Mouse (Mus musculus): ENCODE measurements around the gene Oxnad1. TPM values are rescaled to one million over a fixed set of nuclear protein-coding genes. Genes with fewer than 3 reads are reported as not detected.
A peak's percentile ranks its signal among the peaks of the same experiment; 100 is the strongest.
"Not testable (repeated sequence)": the region's sequence is repeated elsewhere in the genome, so short reads cannot be mapped to it uniquely, and the experiment has no call there.

The Oxnad1 gene
- polyA plus RNA-seq, 1 experiment = 13.2 TPM

DNA sequence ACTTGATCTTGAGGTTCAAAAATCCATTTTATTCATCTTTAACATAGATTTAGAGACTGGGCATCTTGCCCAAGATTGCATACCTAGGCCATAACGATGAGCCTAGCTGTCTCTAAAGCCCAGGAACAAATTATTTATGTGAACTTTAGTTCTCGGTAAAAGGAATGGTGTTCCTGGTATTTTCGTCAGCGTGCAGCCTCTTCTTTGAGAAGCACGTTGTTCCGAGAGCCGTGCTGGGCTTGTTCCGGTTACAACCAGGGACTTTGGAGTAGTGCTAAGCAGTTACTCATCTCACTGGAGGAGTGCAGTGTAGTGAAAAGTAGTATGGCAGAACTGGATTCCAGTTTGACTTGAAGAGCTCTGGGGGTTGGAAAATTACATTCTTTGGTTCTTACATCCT lies 1.1 kb downstream of the Oxnad1 start:
- Histone ChIP-seq H3K4me3 (replicated peaks; ENCODE audit: extremely low read depth, low read depth, low read length) (peak overlapping the region; percentile 14), H3K4me1 (ENCODE audit: control insufficient read depth, insufficient read depth, low read length) (peaks cover 3% of the 10 kb centered on the region; the same call in 1 of the 2 replicates)
- no peak for DNase-seq
- 8% methylated on average over 8 of the region's 8 CpGs for WGBS
- TF ChIP-seq CTCF (IDR thresholded peaks at IDR 0.05; ENCODE audit: insufficient read depth, low read length) (no peak), POLR2A (IDR thresholded peaks at IDR 0.05; ENCODE audit: borderline replicate concordance, extremely low read depth, low read depth, low read length) (no peak)

DNA sequence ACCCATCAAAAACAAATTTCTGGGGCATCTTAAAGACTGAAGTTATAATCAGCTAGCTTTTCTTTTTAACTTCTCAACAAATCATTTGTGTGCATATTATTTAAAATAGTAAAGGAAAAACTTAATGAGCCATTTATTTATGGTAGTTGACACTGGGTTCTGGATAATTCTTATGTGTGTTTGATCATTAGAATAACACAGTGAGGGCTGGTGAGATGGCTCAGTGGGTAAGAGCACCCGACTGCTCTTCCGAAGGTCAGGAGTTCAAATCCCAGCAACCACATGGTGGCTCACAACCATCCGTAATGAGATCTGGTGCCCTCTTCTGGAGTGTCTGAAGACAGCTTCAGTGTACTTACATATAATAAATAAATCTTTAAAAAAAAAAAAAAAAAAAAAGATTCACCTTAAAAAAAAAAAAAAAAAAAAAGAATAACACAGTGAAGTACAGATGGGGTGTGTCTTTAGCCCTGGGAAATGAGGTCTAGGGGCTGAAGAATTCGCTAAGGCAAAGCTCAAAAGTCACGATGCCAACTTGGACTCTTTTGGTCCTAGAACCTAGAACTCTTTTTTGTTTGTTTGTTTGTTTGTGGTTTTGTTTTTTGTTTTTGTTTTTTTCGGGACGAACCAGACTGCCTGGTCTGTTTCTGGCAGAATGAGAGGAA lies 2.5 kb downstream of the Oxnad1 start:
- not testable (repeated sequence) for DNase-seq; H3K4me1 ChIP-seq (ENCODE audit: control insufficient read depth, insufficient read depth, low read length); H3K4me3 ChIP-seq (replicated peaks; ENCODE audit: extremely low read depth, low read depth, low read length)
- 85% methylated on average over 7 of the region's 7 CpGs for WGBS

DNA sequence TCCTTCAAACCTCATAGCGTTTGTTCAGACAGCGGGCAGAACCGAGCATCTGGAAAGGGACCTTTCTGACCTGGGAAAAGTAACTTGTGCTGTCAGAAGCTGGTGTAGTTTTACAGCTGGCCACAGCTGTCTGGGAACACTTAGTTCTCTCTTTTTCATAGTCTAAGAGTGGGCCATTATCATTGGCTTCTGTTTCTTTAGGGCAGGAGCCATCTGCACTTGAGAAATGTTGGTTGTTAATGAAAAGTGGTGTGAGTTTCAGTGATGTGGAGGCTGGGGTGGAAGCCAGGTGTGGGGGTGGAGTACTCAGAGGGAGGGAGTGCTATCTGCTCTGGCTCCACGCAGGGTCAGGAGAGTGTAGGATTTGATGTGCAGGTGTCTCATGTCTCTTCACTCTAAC lies 6.0 kb downstream of the Oxnad1 start:
- Histone ChIP-seq H3K4me3 (replicated peaks; ENCODE audit: extremely low read depth, low read depth, low read length) (no peak overlapping the region), H3K4me1 (ENCODE audit: control insufficient read depth, insufficient read depth, low read length) (no peaks in the 10 kb centered on the region)
- TF ChIP-seq CTCF (IDR thresholded peaks at IDR 0.05; ENCODE audit: insufficient read depth, low read length) (no peak), POLR2A (IDR thresholded peaks at IDR 0.05; ENCODE audit: borderline replicate concordance, extremely low read depth, low read depth, low read length) (no peak)
- DNase-seq = no peak
- 64% methylated on average over 4 of the region's 4 CpGs for WGBS

DNA sequence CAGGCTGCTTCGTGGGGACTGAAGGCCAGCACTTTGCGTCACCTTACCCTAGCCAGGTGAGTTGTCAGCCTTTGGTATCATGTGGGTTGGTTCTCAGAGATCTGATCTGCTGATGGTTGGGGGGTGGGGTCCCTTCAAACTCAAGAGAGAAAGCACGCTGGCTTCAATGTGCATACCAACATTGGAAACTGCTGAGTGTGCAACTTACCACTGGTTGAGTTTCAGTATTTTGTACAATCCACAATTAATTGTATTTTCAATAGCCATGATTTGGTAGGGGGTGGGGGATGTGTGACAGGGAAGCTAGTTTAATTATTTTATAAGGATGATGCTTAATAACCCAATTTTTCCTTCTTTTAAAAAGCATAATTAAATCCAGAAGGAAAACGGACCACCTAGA lies 6.5 kb downstream of the Oxnad1 start:
- DNase-seq = no peak
- no peak overlapping the region for H3K4me3 ChIP-seq (replicated peaks; ENCODE audit: extremely low read depth, low read depth, low read length)
- no peaks in the 10 kb centered on the region for H3K4me1 ChIP-seq (ENCODE audit: control insufficient read depth, insufficient read depth, low read length)
- WGBS = 88% methylated on average over 4 of the region's 4 CpGs
- TF ChIP-seq POLR2A (IDR thresholded peaks at IDR 0.05; ENCODE audit: borderline replicate concordance, extremely low read depth, low read depth, low read length) (no peak), CTCF (IDR thresholded peaks at IDR 0.05; ENCODE audit: insufficient read depth, low read length) (no peak)

DNA sequence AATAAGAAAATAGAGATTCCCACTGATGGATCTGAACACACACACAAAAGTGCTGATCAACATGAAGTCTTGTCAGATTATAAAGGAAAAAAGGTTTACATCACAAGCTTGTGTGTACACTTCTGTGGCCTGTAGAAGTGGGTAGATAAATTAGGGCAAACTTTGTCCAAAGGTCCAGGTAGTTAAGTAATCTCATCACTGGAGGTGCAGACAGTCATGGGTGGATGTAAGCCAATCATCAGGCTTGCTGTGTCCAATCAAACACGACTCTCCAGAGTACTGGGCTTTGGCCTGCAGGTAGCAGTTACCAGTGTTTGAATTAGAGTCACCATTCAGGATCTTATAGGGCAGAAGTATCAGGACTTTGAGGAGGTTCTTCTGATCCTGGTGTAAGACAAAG lies 7.8 kb downstream of the Oxnad1 start:
- 54% methylated on average over 1 of the region's 1 CpGs for WGBS
- TF ChIP-seq CTCF (IDR thresholded peaks at IDR 0.05; ENCODE audit: insufficient read depth, low read length) = no peak
- no peak for TF ChIP-seq POLR2A (IDR thresholded peaks at IDR 0.05; ENCODE audit: borderline replicate concordance, extremely low read depth, low read depth, low read length)
- DNase-seq = no peak
- H3K4me1 ChIP-seq (ENCODE audit: control insufficient read depth, insufficient read depth, low read length) = no peaks in the 10 kb centered on the region
- H3K4me3 ChIP-seq (replicated peaks; ENCODE audit: extremely low read depth, low read depth, low read length) = no peak overlapping the region

DNA sequence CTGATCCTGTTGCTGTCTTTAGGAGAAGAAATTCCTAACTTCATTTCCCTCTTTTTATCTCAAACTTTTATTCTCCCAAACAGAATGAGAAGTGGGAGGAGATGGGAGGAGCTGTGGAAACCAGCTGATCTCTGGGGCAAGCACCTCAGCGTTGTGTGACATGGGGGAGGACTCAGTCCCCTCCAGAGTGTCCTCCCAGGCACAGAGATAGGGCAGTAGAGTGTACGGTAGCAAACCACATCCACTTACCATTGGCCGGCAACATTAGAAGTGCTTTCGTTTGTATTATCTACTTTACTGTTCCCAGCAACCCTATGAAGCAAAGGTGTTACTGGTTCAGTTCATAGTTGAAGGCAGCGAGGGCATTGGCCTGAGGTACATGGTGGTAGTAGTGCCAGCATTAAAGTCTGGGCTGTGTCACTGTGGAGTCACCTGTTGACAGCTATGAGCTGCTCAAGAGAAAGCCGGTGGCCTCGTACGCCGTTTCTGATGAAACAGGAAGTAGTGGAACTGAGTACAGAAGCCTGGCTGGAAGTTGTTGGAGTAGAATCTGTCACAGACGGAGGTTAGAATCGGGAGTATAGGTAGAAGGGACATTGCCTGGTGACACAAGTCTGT lies 8.4 kb downstream of the Oxnad1 start:
- no peak for DNase-seq
- TF ChIP-seq CTCF (IDR thresholded peaks at IDR 0.05; ENCODE audit: insufficient read depth, low read length) = no peak
- no peak for TF ChIP-seq POLR2A (IDR thresholded peaks at IDR 0.05; ENCODE audit: borderline replicate concordance, extremely low read depth, low read depth, low read length)
- Histone ChIP-seq H3K4me1 (ENCODE audit: control insufficient read depth, insufficient read depth, low read length) (no peaks in the 10 kb centered on the region), H3K4me3 (replicated peaks; ENCODE audit: extremely low read depth, low read depth, low read length) (no peak overlapping the region)
- 73% methylated on average over 11 of the region's 11 CpGs for WGBS

DNA sequence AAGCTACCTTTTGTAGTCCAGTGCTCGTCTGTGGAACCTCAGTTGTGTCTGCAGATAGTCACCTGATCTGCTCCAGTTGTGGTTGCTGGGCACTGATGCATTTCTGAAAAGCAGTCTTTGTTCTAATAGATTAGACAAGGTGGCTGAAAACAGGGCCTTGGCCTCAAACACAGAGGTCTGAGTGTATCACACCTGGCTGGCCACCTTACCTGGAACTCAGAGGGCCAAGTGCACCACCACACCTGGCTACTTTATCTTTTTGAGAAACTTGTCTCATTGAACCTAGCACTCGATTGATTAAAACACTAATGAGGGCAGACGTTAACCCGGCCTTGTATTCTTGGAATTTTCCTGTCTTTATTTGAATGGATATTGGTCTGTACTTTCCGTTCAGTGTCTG lies 10.5 kb downstream of the Oxnad1 start:
- no peak for DNase-seq
- no peak for TF ChIP-seq CTCF (IDR thresholded peaks at IDR 0.05; ENCODE audit: insufficient read depth, low read length)
- no peak for TF ChIP-seq POLR2A (IDR thresholded peaks at IDR 0.05; ENCODE audit: borderline replicate concordance, extremely low read depth, low read depth, low read length)
- WGBS = 90% methylated on average over 5 of the region's 5 CpGs
- Histone ChIP-seq H3K4me3 (replicated peaks; ENCODE audit: extremely low read depth, low read depth, low read length) (no peak overlapping the region), H3K4me1 (ENCODE audit: control insufficient read depth, insufficient read depth, low read length) (no peaks in the 10 kb centered on the region)

DNA sequence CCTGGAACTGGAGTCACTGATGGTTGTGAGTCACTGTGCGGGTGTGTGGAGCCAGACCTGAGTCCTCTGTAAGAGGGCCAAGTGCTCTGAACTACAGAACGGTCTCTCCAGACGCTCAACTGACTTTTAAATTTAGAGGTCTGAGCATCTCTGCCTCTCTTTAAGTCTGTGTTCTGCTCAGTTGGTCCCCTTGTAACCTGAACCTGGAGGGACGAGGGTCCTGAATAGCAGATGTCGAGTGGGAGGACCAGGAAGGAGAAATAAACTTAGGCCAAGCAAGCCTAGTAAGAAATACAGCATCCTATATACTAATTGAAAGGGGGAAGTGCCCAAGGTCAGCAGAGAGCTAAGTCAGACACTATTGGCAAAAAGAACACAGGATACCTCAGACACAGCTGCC lies 11.6 kb downstream of the Oxnad1 start:
- no peak for DNase-seq
- no peaks in the 10 kb centered on the region for H3K4me1 ChIP-seq (ENCODE audit: control insufficient read depth, insufficient read depth, low read length)
- no peak overlapping the region for H3K4me3 ChIP-seq (replicated peaks; ENCODE audit: extremely low read depth, low read depth, low read length)
- no peak for TF ChIP-seq POLR2A (IDR thresholded peaks at IDR 0.05; ENCODE audit: borderline replicate concordance, extremely low read depth, low read depth, low read length)
- no peak for TF ChIP-seq CTCF (IDR thresholded peaks at IDR 0.05; ENCODE audit: insufficient read depth, low read length)
- WGBS = 85% methylated on average over 5 of the region's 5 CpGs

DNA sequence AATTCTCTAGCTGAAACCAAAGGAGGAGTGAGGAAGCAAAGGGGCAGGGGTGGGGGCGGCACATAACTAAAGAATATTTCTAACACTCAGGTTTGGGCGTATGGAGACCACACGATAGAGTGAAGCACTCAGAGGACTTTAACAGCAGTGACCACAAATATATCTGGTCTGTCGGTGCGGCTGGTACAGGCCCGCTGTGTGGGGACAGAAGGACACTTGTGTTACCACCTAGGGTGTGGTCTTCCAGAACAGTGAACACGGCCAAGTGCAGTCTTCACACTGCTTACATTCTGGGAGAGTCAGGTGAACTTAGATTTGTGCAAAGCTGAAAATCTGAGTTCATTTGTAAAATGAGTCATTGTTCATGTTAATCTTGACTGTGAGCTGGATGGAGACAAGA lies 12.5 kb downstream of the Oxnad1 start:
- Histone ChIP-seq H3K4me1 (ENCODE audit: control insufficient read depth, insufficient read depth, low read length) (no peaks in the 10 kb centered on the region), H3K4me3 (replicated peaks; ENCODE audit: extremely low read depth, low read depth, low read length) (no peak overlapping the region)
- WGBS = 93% methylated on average over 7 of the region's 7 CpGs
- no peak for DNase-seq
- TF ChIP-seq POLR2A (IDR thresholded peaks at IDR 0.05; ENCODE audit: borderline replicate concordance, extremely low read depth, low read depth, low read length) = no peak
- TF ChIP-seq CTCF (IDR thresholded peaks at IDR 0.05; ENCODE audit: insufficient read depth, low read length) = no peak

DNA sequence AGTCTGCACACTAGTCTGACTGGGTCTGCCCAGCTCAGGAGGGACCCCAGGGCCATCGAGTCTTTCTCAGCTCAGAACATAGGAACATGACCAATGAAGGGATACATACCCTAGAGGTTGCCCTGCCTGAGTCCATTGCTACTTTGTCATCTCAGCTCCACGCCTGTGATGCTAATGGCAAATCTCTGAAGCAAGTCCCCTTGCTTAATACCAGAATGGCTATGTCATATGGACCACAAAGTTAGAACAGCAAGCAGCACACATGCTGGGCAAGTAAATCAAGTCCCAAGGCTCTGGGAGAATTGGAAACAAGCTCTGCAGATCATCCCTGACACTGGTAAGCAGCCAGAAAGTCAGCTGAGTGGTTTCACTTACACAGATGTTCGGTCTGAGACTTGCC lies 13.8 kb downstream of the Oxnad1 start:
- no peak for DNase-seq
- H3K4me3 ChIP-seq (replicated peaks; ENCODE audit: extremely low read depth, low read depth, low read length) = no peak overlapping the region
- no peaks in the 10 kb centered on the region for H3K4me1 ChIP-seq (ENCODE audit: control insufficient read depth, insufficient read depth, low read length)
- 87% methylated on average over 3 of the region's 3 CpGs for WGBS
- TF ChIP-seq POLR2A (IDR thresholded peaks at IDR 0.05; ENCODE audit: borderline replicate concordance, extremely low read depth, low read depth, low read length) (no peak), CTCF (IDR thresholded peaks at IDR 0.05; ENCODE audit: insufficient read depth, low read length) (no peak)
